Mouse (Mus musculus): Measurements from ENCODE around the gene Myzap.

Gene Myzap

DNA sequence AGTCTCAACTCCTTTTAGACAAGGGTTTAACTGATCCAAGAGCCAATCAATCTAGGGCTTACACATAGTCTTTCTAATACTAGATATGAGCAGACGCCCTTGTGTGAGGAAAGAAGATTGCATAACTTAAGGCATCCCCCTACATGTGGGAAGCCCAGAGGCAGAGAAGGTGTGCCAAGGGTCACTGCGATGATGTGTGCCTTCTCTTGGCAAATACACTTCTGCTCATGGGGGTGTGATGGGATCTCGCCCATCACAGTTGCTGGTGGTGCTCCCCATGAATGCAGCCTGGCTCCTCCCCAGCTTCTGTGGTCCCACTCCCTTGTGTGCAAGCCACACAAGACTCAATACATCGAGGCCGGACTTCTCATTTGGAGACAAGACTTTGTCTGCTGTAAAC, 47.3 kb downstream of the Myzap start:
- DNase-seq (ENCODE audit: low spot score in 2 of 2) = no peak

DNA sequence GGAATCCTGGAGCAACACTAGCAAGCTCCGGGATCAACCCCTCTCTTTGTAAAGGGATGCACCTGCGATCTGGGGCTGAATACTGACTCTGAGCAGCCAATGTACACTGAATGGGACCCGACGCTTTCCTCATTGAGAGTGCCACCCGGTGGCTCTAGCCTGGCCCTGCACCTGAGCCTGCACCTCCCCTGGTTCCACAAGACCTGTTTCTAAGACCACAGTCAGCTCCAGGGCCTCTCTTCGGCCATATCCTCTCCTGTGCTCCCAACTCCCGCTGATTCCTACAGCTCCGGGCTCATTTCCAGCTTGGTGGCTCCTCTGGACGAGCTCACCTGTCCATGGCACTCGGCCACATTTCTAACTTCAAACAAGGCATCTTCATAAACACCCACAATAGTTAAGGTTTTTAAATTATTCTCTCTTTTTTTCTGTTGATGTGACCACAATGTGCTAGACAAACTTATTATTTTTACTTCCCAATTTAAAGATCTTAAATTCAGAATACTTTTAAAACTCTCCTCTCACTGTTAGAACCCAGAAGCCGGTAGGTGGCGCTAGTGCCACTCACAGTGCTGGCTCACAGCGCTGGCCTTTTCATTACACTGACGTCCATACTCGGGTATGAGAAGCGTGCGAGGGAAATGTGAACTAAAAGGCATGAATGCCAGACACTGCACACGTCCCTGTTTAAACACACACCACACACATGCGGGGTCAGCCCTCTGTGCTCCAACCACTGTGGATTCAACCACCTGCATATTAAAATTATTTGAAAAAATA, 48.5 kb downstream of the Myzap start:
- peak; percentile 34 to 67 for DNase-seq (ENCODE audit: low spot score in 2 of 2)

DNA sequence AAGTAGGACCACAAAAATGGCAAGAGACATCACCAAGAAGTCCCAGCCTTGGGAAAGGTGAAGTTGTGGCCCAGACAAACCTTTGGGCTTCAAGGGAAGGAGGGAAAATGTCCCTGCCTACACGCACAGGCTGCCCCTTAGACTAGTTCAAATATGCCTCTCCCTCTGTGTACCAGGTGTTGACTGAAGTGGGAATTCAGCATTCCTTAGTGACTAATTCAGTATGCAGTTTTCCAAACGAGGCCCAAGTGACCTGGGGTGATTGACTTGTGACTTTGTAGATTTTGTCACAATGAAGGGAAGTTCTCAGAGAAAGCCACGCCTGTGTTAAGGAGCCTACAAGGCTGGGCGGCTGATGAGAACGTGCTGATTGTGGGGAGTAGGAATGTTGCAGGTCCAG, 49.9 kb downstream of the Myzap start:
- no peak for DNase-seq (ENCODE audit: low spot score in 2 of 2)

DNA sequence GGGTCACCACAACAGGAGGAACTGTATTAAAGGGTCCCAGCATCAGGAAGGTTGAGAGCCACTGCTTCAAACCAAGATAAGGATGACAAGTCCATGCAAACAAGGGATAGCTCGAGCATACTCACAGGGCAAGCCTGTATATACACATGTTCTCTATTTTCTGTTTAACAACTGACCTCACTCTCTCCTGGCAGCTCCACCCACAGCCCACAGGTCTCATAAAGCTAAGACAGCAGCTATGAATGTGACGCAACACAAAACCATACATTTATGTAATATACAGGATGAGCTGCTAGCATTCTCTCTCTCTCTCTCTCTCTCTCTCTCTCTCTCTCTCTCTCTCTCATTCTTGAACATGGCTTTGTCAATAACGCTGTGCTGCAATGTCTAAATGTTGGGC, 51.4 kb downstream of the Myzap start:
- DNase-seq (ENCODE audit: low spot score in 2 of 2) = no peak

DNA sequence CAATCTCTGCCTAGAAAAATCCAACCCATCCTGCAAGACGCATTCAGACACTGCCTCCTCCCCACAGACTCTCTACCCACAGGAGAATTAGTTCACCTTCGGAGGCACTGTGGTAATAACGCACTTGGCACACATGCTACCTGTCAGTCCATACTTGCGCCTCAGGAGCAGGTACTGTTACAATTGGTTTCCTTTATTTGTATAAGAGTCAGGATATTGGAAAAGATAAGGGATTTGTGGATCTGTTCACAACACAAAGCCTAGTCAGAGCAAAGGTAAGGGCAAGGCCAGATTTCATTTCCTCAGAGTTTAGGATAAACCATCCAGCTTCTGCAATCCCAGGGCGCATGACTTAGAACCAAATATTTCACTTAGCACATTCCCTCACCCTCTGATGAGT, 56.4 kb downstream of the Myzap start:
- no peak for DNase-seq (ENCODE audit: low spot score in 2 of 2)

DNA sequence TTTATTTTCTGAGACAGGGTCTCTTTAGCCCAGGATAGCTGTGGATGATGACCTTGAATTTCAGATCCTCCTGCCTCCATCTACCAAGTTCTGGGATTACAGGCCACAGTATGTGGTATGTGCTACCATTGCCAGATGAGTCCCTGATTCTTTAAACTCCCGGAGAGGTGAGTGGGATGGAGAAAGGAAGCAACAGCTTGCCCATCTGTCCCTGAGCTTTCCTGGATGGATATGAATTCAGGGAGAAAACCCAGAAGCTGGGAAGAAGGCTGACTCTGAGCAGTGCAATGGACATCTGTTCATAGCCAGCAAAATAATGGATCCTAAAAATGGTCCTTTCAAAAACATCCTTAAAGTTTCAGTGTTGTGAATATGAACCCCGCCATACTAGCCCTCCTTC, 57.1 kb downstream of the Myzap start:
- no peak for DNase-seq (ENCODE audit: low spot score in 2 of 2)

DNA sequence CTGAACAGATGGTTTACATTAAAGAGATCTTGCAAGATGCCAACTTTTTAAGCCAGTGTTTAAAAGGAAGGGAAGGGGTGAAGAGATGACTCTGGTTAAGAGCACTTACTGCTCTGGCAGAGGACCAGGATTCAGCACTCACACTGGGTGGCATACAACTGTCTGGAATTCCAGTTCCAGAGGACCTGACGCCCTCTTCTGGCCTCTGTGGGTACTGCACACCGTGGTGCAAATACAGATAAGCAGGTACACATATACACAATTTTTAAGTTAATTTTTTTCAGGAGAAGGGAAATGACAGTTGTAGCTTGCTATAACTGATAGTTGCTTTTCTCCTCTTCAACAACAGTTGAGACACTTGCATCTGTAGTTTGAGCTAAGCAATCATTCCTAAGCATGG, 62.2 kb downstream of the Myzap start:
- no peak for DNase-seq (ENCODE audit: low spot score in 2 of 2)

DNA sequence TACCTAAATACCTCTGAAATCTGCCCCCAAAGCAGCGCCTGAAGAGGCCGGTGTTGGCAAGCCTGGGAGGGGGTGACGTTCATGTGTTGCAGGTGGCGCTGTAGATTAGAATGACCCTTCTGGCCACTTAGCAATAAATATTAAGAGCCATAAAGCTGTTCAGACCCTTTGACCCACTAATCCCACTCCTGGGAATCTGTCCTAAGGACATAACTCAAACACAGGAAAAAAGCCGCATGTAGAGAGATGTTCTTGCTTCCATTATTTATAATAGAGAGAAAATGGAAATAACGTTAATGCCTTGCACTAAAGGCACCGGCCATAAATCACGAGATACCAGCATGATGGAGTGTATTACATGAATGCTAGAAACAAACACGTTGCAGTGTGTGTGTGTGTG, 64.7 kb downstream of the Myzap start:
- no peak for DNase-seq (ENCODE audit: low spot score in 2 of 2)

DNA sequence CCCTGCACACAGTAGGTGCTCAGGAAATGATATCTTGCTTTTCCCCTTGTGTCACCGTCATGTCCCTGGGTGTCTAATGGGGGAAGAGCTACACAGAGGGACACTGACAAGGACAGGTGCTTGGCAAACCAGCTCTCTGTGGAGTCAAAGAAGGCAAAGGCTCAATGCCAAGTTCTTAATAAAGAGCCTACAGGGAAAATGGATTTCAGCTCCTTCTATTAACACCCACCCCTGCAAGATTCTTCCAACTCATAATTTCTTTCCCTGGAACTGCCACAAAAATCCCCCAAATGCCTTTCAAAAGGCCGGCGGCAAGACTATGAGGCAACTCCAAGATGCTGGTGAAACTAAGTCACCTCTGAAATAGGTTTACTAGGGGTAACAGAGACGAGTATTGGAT, 68.3 kb downstream of the Myzap start:
- DNase-seq (ENCODE audit: low spot score in 2 of 2) = no peak

DNA sequence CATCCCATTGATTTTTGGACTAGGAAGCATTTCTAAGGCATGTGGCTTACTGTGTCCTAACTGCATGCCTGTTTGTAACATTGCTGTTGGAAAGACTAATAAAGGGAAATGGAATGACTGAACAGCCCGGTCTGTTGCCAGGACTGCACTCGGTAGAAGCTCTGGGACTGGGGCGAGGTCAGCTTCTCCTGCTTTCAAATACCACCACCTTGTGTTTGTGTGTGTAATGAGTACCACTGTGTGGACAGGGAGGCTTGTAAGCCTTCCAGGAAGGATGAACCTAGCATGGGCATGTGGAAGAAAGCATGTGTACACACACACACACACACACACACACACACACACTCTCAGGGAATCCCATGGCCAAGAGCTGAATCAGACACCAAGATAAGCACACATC, 72.3 kb downstream of the Myzap start:
- DNase-seq (ENCODE audit: low spot score in 2 of 2) = no peak

DNA sequence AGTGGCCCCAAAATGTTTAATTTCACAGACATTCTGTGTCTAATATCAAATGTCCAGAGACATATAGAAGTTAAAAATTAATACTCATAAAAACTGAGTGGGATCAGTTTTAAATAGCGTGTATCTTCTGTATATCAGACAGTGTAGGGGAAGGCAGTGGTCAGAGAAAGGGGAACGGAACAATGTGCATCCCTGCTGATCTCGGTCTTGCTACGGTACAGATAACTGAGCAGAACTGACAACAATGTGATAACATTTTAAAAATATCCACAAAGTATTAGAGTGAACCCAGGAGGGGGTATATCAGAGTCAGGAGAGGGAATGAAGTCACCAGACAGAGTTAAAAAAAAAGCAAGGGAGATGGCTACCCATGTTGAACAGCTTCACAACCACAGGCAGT, 74.7 kb downstream of the Myzap start:
- DNase-seq (ENCODE audit: low spot score in 2 of 2) = no peak

DNA sequence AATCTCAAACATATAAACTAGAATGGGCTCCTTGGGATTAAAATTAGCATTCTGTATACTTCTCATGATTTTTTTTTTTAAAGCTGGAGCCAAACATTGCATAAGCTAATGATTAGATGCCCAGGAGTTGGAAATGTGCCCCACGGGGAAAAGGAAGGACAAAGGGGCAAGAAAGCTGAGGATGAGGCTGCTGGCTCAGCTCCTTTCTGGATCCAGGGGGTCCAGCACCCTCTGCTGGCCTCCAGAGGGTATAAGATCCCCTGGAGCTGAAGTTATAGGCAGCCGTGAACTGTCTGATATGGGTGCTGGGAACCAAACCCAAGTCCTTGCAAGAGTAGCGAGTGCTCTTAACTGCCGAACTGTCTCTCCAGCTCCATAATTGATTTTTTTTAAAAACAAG, 76.3 kb downstream of the Myzap start:
- no peak for DNase-seq (ENCODE audit: low spot score in 2 of 2)

DNA sequence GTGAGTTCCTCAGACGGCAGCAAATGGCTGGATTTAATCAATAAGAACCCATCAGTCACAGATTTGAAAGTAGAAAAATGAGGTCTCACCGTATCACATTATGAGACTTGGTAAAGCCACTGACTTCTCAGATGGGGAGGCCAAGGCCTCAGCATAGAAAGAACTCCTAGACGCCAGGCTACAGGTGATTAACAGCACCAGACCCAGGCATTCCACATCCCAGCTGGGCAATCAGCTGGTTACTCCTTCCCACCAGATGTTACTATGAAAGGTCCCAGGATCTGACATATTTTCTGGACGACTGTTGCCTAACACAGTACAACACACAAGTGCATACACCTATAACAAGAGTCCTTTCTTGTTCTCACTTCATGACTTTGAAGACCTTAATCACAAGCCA, 78.6 kb downstream of the Myzap start:
- DNase-seq (ENCODE audit: low spot score in 2 of 2) = no peak

DNA sequence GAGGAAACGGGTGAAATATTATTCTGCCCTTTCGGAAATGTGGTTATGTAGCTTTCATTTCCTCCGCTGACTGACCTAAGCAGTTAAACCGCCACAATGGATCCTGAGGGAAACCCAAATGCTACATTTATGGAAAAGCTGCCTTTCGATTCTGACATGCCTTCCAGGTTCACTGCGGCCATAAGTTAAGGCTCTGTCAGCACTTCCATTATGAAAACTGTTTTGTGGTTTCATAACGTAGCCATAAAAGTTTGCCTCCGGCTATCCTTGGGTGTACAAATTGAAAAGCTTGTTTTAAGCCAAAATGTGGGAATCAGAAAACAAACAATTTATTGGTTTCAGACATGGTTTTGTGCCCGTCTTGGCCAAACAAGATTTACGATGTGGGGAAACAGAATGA, 79.3 kb downstream of the Myzap start:
- DNase-seq (ENCODE audit: low spot score in 2 of 2) = no peak

DNA sequence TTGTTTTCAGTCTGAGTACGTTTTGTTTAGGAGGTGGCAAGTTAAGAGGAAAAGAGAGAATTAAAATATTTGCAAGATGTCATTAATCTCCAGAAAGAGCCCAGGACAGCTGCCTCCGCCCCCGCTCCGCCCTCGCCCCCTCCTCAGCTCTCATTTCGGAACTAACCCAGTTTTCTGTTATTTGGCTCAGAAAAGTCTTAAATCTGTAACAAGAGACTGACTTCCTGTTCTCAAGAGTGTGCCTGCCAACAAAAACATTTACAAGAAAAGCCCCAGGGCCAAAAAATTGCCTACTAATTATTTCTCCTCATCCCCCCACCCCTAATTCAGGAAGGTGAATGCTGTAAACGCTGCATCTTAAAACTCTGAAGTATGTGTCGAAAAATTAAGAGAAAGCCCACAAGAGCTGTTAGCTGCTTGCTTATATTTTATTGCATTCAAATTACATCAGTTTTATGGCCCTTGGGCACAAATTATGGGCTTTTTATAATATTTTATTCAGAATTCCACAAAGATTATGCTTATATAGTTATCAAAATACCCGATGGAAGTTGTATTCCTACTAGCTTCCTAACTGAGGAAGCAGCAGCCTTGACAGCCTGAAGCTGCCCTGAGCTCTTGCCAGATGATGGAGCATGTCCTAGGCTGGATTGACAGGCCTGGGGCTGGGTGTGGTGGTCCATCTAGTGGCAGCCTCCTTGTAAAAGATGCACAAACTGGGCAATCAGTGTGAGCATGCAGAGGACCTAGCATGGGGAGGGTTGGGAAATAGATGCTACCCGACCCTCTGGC, 93.6 kb downstream of the Myzap start:
- DNase-seq (ENCODE audit: low spot score in 2 of 2) = no peak

DNA sequence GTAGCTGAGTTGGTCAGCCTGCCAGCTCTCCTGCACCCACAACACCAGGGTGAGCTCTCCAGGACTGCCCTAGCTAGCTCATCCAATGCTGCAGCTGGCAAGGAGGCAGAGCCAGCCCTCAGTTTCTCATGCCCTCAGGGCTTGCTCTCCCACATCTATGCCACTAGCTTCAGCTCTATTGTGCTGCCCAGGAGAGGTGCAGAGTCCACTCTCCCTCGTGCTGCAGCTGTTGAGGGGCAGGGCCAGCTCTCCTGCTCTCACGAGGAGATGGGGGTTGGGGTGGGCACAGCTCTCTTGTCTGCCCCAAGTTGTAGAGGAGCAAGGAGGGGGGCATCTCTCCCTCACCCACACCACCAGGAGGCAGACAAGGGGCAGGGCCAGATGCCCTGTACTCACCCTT, 95.5 kb downstream of the Myzap start:
- DNase-seq (ENCODE audit: low spot score in 2 of 2) = no peak

DNA sequence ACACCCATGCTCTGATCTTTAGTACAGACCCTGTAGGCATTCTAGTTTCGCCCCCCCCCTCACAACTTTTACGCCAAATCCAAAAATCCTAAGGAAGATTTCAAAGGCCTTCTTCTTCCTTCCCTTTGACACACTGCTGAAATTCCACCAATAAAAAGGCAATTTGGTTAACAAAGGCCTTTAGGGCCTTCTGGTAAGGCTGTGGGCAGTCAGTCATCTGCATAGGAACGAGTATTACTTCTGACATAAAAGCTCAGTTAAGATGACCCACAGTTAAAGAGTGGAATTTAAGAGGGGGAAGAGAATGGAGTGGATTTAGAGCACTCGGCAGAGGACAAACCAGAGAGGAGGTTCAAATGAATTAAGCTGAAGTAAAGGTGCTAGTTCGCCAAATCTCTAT, 98.4 kb downstream of the Myzap start:
- no peak for DNase-seq (ENCODE audit: low spot score in 2 of 2)

DNA sequence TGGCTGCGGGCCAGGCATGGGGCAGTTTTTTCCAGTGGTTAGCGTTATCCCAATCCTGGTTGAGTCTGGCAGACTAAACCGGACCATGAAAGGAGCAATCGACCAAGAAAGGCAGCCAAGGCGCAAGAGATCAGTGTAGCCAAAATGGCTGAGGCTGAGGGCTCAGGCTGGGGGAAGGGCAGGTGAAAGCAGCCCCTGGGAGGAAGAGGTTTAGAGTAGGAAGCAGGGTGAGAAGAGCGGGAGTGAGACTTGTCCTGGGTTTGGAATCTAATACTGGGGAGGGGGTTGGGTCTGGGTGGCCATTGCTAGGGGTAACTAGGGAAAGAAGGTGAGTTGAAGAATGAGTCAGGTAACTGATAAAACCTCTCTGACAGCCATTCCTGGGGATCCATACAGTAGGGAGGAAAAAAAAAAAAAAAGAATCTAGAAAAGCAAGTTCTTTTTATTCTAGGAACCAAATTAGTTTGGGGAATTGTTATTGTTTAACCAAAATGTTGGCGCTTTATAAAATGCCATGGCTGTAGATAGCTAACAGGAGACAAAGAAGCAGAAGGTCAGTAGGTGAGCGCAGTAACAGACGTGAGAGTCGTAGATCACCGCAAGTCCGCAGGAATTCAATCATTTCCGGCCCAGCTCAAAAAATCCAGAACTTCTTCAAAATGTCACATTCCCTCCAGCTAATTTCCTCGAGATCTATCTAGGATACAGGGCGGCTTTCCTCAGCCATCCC, 99.7 kb downstream of the Myzap start:
- no peak for DNase-seq (ENCODE audit: low spot score in 2 of 2)

DNA sequence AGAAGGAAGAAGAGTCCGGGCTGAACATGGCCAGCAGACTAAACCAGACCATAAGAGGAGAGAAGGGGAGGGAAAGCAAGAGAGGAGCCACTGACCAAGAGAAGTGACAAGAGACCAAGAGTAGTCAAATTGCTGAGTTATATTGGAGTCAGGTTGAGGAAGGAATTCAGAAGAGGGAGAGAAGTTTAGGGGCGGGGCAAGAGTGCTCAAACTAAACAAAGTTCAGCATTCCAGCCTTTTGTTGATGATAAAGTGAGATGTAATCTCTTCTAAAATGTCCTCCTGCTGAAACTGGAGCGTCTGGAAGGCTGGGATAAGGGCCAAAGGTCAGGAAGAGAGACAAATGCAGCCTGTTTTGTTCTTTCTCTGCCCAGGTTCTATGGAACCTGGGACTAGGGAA, 102.1 kb downstream of the Myzap start:
- DNase-seq (ENCODE audit: low spot score in 2 of 2) = no peak

DNA sequence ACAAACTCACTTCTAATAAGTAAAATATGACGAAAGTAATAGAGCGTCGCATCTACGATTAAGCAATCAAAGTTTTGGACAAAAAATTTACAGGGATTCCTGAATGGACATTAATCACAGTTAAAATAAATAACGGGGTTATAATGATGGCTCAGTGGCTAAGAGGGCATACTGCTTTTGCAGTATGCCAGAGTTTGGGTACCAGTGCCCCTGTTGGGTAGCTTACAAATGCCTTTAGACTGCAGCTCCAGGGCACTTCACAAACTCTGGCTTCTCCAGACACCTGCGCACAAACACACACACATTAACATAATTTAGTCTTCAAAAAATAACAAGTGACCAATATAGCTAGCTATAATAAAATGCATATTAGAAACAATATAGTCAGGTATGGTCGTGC, 106.0 kb downstream of the Myzap start:
- DNase-seq (ENCODE audit: low spot score in 2 of 2) = no peak

DNA sequence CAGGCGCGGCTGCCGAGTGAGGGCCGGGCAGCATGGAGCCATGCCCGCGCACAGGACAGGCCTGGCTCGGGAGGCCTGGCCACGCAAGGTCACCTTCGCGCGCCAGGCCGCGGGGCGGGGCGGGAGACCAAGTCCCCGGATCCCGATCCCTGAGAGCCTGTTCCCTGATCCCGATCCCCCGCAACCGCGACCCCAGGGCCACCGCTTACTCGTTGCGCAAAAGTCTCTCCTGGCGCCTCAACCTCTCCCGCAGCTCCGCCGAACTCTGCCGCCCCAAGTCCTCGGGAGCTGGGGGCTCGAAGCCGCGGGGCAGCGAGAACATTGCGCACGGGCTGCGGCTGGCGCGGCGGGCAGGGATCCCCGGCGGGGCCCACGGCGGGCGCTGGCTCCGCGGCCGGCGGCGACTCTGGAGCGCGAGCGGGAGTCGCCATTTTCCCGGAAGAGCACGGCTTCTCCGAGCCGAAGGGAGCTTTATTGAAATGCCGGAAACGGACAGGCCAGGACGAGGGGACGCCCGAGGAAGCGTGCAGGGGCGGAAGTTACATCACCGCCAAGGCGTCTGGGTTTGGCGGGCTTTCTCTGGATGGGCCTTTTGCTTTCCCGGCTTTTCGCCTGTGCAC, 106.6 kb downstream of the Myzap start, which contains the start of gene Polr2m:
Gene Polr2m (minus strand): TSS at position 461 of the 620 bp plus-strand sequence.
- peak; percentile 79 to 87 for DNase-seq (ENCODE audit: low spot score in 2 of 2)

DNA sequence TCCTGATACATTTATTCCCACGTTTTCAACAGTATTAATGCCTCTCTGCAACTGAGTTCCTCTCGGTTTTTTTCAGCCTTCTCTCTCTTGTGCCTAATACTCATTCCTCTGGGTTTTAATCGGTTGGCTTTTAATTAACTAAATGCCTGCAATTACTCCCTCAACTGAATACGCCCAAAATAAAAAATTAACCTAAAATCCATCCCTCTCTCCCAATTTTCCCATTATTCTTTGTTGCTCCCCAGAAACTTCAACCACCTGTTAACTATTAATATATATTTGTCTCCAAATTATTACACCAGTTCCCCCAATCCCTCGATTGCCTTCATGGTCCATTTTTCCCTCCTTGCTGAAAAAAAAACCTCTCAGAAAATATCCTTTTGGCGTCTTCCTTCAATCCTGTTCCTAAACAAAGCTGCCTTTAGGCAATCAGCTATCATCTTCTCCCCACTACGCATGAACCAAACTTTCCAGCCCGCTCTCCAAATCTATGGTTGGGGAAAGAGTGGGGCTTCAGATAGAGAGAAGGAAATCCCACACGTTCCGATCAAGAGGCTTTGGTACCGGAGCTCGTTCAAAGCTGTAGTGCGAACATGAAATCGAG, 107.2 kb downstream of the Myzap start:
- DNase-seq (ENCODE audit: low spot score in 2 of 2) = no peak

Data from spleen, postnatal 14 days (tissue).